Mouse (Mus musculus) heart, embryonic 14.5 days (tissue): ENCODE measurements around the gene Tmem229b. TPM values are rescaled to one million over a fixed set of nuclear protein-coding genes. Genes with fewer than 3 reads are reported as not detected.
"Not testable (repeated sequence)": the region's sequence is repeated elsewhere in the genome, so short reads cannot be mapped to it uniquely, and the experiment has no call there.

ENCODE experiments used
- ATAC-seq: fragments of 200-750 bp; cut with Nextera tagmentation; 2 replicates; pipeline ENCODE4 v1.8.0; 2017; ENCODE audit warnings: low read depth, moderate TSS enrichment; ENCODE audit not compliant: insufficient number of reproducible peaks, insufficient read depth, low FRiP score
- H3K27ac ChIP-seq, 2 experiments: fragments of 200-500 bp in 1 of 2; fragments of 300-500 bp in 1 of 2; sonication (generic) in 1 of 2; replicated peaks in 1 of 2; 2 replicates each; pipeline ENCODE4 v1.5.1; 2012 to 2014; ENCODE audit warnings: low read depth in 2 of 2, low read length in 2 of 2, control low read depth in 1 of 2, mild to moderate bottlenecking in 1 of 2, mixed read lengths in 1 of 2; ENCODE audit not compliant: control insufficient read depth in 1 of 2, insufficient read depth in 1 of 2
- H3K27me3 ChIP-seq: fragments of 300-500 bp; sonication (generic); 2 replicates; pipeline ENCODE4 v1.6.1; 2014; ENCODE audit warnings: mild to moderate bottlenecking, low read length, control low read depth; ENCODE audit not compliant: control insufficient read depth, insufficient read depth
- H3K36me3 ChIP-seq: fragments of 300-500 bp; sonication (generic); 2 replicates; pipeline ENCODE4 v1.6.1; 2014; ENCODE audit warnings: mild to moderate bottlenecking, control low read depth, low read length, mixed read lengths; ENCODE audit not compliant: control insufficient read depth, insufficient read depth
- H3K4me1 ChIP-seq, 2 experiments: fragments of 200-500 bp in 1 of 2; fragments of 300-500 bp in 1 of 2; sonication (generic) in 1 of 2; 2 replicates each; pipeline ENCODE4 v1.6.1; 2012 to 2014; ENCODE audit warnings: low read length in 2 of 2, control low read depth in 1 of 2, mixed read lengths in 1 of 2; ENCODE audit not compliant: control insufficient read depth in 2 of 2, insufficient read depth in 2 of 2
- H3K4me2 ChIP-seq: fragments of 300-500 bp; sonication (generic); 2 replicates; pipeline ENCODE4 v1.6.1; 2014; ENCODE audit warnings: mild to moderate bottlenecking, low read length
- H3K4me3 ChIP-seq, 2 experiments: fragments of 200-500 bp in 1 of 2; fragments of 300-500 bp in 1 of 2; sonication (generic) in 1 of 2; 2 replicates each; pipeline ENCODE4 v1.5.1; 2012 to 2014; ENCODE audit warnings: low read length in 2 of 2, mild to moderate bottlenecking in 2 of 2, control low read depth in 1 of 2, low read depth in 1 of 2, moderate library complexity in 1 of 2; ENCODE audit not compliant: control insufficient read depth in 1 of 2, insufficient read depth in 1 of 2
- H3K9ac ChIP-seq: fragments of 300-500 bp; sonication (generic); 2 replicates; pipeline ENCODE4 v1.6.1; 2014; ENCODE audit warnings: mild to moderate bottlenecking, low read length
- H3K9me3 ChIP-seq: fragments of 300-500 bp; sonication (generic); 2 replicates; pipeline ENCODE4 v1.6.1; 2016; ENCODE audit warnings: low read length, control low read depth; ENCODE audit not compliant: control insufficient read depth
- WGBS: fragments of 180-500 bp; shearing (Covaris S2); extraction: QIAGEN DNeasy Blood & Tissue Kit; methylation state at CpG from one replicate; pipeline ENCODE4 v1.1.7; 2014; 5-methylcytosine and 5-hydroxymethylcytosine counted together
- polyA plus RNA-seq: library from polyadenylated mRNA; unstranded; fragments of >200 nt; fragmentation: Nextera tagmentation; extraction: Ambion mirVana; gene quantifications from 2 replicates; pipeline ENCODE4 v1.2.1, GENCODE M21; 2014

Tmem229b gene
- polyA plus RNA-seq, 1 experiment from 2014 or later, result 2.2 TPM

- Histone ChIP-seq H3K27me3 (no peaks in the 10 kb centered on the region; the same call in 1 of the 2 replicates), H3K27ac (no peak overlapping the region), H3K4me2 (no peak overlapping the region), H3K4me1 (peaks cover 5 to 8% of the 10 kb centered on the region in 2 experiments), H3K36me3 (no peaks in the 10 kb centered on the region), H3K9ac (no peak overlapping the region), H3K4me3 (no peak overlapping the region), H3K9me3 (no peaks in the 10 kb centered on the region)
- 61% methylated on average over 4 of the region's 4 CpGs for WGBS
- ATAC-seq, result no peak
Observed at GRCm38 (mm10) chr12:78936494-78936893, 70.9 kb downstream of the Tmem229b start.

- 76% methylated on average over 1 of the region's 1 CpGs for WGBS
Observed at GRCm38 (mm10) chr12:78929900-78930299, 77.5 kb downstream of the Tmem229b start.

GRCm38 (mm10) chr12:78927287-78927686 is 80.1 kb downstream of the Tmem229b start:
- no peak for ATAC-seq
- Histone ChIP-seq H3K4me1 (0 out of 4 replicates have a peak, but pooled peaks cover 0 to 2% of the 10 kb centered on the region in 2 experiments), H3K9me3 (no peaks in the 10 kb centered on the region), H3K4me3 (no peak overlapping the region), H3K36me3 (no peaks in the 10 kb centered on the region), H3K27me3 (no peaks in the 10 kb centered on the region; the same call in 1 of the 2 replicates), H3K27ac (no peak overlapping the region), H3K9ac (no peak overlapping the region), H3K4me2 (no peak overlapping the region)
- 73% methylated on average over 5 of the region's 5 CpGs for WGBS

More at GRCm38 (mm10) chr12:78929900-78930299, 77.5 kb downstream of the Tmem229b start:
- Histone ChIP-seq H3K4me2 (no peak overlapping the region), H3K9ac (no peak overlapping the region), H3K4me1 (0 out of 4 replicates have a peak, but pooled peaks cover 0 to 2% of the 10 kb centered on the region in 2 experiments), H3K9me3 (no peaks in the 10 kb centered on the region), H3K4me3 (no peak overlapping the region), H3K27me3 (no peaks in the 10 kb centered on the region; the same call in 1 of the 2 replicates), H3K27ac (no peak overlapping the region), H3K36me3 (no peaks in the 10 kb centered on the region)
- no peak for ATAC-seq

GRCm38 (mm10) chr12:78923539-78924189 is 83.8 kb downstream of the Tmem229b start:
- no peaks in the 10 kb centered on the region for H3K9me3 ChIP-seq
- H3K9ac ChIP-seq, result no peak overlapping the region
- H3K4me3 ChIP-seq, result no peak overlapping the region
- H3K36me3 ChIP-seq, result no peaks in the 10 kb centered on the region
- no peaks in the 10 kb centered on the region; a peak in 1 of 4 replicates for H3K4me1 ChIP-seq
- no peak overlapping the region for H3K27ac ChIP-seq
- no peak for ATAC-seq
- H3K4me2 ChIP-seq, result no peak overlapping the region
- no peaks in the 10 kb centered on the region for H3K27me3 ChIP-seq
- WGBS, result 85% methylated on average over 7 of the region's 7 CpGs

GRCm38 (mm10) chr12:78922977-78923376 is 84.5 kb downstream of the Tmem229b start:
- H3K27me3 ChIP-seq, H3K36me3 ChIP-seq, H3K4me3 ChIP-seq, H3K9me3 ChIP-seq, ATAC-seq, H3K4me1 ChIP-seq, H3K9ac ChIP-seq, H3K27ac ChIP-seq, H3K4me2 ChIP-seq: not testable (repeated sequence)

- WGBS, result 65% methylated on average over 3 of the region's 3 CpGs
Observed at GRCm38 (mm10) chr12:78922058-78922457, 85.4 kb downstream of the Tmem229b start.

GRCm38 (mm10) chr12:78921421-78921820 is 86.0 kb downstream of the Tmem229b start:
- no peaks in the 10 kb centered on the region for H3K36me3 ChIP-seq
- no peak for ATAC-seq
- no peaks in the 10 kb centered on the region for H3K27me3 ChIP-seq
- H3K4me1 ChIP-seq, result peaks cover 0 to 2% of the 10 kb centered on the region in 2 experiments; a peak in 3 of 4 replicates
- WGBS, result 50% methylated on average over 4 of the region's 4 CpGs
- no peak overlapping the region for H3K4me2 ChIP-seq
- H3K27ac ChIP-seq, result no peak overlapping the region
- H3K9ac ChIP-seq, result no peak overlapping the region
- H3K4me3 ChIP-seq, result no peak overlapping the region
- H3K9me3 ChIP-seq, result no peaks in the 10 kb centered on the region

More at GRCm38 (mm10) chr12:78922058-78922457, 85.4 kb downstream of the Tmem229b start:
- Histone ChIP-seq H3K9me3 (no peaks in the 10 kb centered on the region), H3K27ac (no peak overlapping the region), H3K4me2 (no peak overlapping the region), H3K36me3 (no peaks in the 10 kb centered on the region), H3K4me1 (peaks cover 0 to 2% of the 10 kb centered on the region in 2 experiments; a peak in 3 of 4 replicates), H3K27me3 (no peaks in the 10 kb centered on the region), H3K9ac (no peak overlapping the region), H3K4me3 (no peak overlapping the region)
- no peak for ATAC-seq
